Mouse (Mus musculus) T-cell, adult 2 months (primary cell): ENCODE data around the gene St6galnac3.

Experiments used
- DNase-seq: peaks from one replicate; pipeline ENCODE4 v3.0.0; 2022; ENCODE audit warnings: low spot score

St6galnac3 gene

DNA sequence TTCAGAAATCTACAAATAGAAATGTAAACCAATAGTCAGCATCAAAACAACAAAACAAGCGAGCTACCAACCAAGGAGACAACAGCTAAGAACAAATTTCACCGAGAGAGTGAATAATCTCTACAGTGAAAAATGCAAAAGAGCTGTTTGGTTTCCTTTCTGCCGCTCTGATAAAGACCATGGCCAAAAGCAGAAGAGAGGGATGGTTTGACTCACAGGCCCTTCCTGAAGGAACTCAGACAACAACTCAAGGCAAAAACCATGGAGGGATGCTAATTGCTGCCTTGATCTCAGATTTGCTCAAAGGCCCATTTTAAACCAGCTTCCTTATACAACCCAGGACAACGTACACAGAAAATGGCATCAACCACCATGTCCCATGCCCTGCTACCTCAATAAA is 437.4 kb downstream of the St6galnac3 start:
- no peak for DNase-seq

- no peak for DNase-seq
These were observed 437.9 kb downstream of the St6galnac3 start for GRCm38 (mm10) chr3:153287081-153287480.

GRCm38 (mm10) chr3:153282123-153282765 is 442.7 kb downstream of the St6galnac3 start:
- DNase-seq = no peak

DNA sequence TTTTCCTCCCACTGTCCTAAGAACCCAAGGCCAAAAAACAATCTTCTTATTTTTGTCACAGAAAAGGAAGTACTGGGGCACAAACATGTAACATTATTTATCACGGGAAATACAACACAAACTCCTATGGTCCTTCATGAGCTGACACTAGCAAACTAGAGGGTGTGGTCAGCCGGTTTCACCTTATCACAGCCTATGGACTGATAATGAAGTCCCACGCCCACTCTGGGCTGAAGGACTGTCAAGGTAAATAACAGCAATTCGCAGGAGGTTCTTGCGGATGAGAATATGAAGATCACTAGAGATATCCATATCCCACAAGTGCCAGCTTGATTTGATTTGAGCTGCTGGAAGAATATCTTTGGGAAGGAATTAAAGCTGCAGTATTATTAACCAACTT is 446.7 kb downstream of the St6galnac3 start:
- DNase-seq = no peak

GRCm38 (mm10) chr3:153277389-153277999 is 447.5 kb downstream of the St6galnac3 start:
- no peak for DNase-seq

DNA sequence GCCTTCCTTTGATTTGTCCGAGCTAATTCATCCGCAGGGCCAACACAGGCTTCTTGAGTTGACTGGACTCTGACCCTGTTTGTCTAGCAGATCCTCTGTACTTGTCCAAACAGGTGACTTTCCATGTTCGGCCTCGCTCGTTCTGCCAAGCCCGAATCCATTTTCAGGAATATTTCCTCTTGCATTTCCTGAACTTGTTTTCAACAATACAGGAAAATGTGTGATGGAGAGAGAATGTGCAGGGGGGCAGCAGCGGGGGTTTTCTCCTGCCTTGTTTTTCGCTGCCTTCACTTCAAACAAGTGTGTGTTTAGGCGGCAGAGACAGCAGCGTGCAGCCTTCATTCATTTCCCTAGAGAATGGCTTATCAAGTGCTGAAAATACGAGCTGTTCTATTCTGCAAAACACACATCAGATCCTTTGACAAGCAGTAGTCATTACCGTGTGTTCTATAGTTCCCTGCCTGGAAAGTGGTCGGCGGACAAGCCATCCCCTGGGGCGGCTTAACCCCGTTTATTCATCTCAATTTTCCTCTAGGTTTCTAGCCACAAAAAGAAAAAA is 448.1 kb downstream of the St6galnac3 start:
- DNase-seq = no peak

- DNase-seq = peak; percentile 25
These were observed 448.7 kb downstream of the St6galnac3 start for GRCm38 (mm10) chr3:153276101-153276829.

DNA sequence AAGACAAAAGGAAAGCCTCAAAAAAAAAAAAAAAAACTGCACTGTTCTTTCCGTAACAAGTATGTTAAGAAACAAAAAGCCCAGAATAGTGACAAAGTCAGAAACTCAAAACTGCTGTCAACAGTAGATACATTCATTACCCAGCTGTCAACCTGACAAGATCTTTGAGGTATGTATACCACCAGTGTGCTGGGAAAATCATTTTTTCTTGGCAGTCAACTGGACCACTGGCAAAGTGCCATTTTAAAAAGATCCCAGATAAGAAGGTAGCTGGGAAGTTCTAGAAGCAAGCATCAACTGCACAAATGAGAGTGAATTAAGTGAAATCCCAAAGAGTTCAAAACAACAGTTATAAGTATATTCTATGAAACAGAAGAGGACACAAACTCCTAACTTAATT is 452.7 kb downstream of the St6galnac3 start:
- no peak for DNase-seq

- no peak for DNase-seq
These were observed 457.6 kb downstream of the St6galnac3 start for GRCm38 (mm10) chr3:153267397-153267796.

DNA sequence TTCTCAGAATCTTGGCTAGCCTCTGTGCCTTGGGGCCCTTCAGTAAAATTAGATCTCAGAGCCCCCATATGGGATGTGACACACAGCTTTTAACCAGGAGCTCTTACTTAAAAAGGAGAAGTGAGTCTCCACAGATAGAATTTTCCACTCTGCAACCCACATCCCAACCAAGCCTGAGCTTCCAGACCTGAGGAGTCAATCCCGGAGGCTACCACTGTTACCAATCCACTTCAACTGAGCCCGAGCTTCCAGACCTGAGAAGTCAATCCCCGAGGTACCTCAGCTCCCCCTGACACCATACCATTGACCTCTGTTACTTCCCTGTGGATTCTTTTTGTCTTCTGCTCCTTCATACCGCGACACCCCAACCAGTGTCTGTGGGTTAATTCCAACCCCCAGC is 463.0 kb downstream of the St6galnac3 start:
- no peak for DNase-seq

- DNase-seq = peak; percentile 35
These were observed 464.6 kb downstream of the St6galnac3 start for GRCm38 (mm10) chr3:153260225-153260933.

- no peak for DNase-seq
These were observed 469.1 kb downstream of the St6galnac3 start for GRCm38 (mm10) chr3:153255910-153256309.

GRCm38 (mm10) chr3:153251653-153252052 is 473.3 kb downstream of the St6galnac3 start:
- DNase-seq = no peak

DNA sequence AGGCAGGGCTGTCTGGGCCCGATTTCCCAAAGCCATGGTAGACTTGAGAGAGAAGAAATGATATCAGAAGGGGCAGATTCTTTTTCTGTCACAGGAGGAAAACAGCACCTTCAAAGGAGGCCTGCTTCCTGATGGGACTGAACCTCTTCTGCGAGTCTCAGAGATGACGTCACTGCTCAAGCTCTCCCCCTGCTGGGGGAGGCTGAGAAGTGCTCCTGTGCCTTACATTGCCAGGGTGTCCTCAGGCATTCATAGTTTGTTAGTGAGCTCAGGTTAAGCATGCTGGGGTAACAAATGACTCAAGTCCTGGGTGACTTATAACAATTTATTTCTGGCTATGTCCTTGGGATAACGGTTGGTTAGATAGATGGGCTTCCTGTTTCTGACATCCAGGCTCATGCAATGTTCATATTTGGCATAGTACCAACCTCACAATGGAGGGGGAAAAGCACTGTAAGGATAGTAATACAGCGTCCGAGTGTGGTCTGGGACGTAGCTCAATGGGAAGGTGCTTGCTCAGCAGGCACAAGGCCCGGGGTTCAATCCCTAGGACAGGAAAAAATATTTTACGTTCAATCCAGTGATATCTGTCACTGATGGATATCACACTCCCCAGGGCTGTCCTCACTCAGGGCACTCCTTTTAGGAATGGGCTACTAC is 474.2 kb downstream of the St6galnac3 start:
- peak; percentile 89 for DNase-seq

GRCm38 (mm10) chr3:153248866-153249265 is 476.1 kb downstream of the St6galnac3 start:
- no peak for DNase-seq

DNA sequence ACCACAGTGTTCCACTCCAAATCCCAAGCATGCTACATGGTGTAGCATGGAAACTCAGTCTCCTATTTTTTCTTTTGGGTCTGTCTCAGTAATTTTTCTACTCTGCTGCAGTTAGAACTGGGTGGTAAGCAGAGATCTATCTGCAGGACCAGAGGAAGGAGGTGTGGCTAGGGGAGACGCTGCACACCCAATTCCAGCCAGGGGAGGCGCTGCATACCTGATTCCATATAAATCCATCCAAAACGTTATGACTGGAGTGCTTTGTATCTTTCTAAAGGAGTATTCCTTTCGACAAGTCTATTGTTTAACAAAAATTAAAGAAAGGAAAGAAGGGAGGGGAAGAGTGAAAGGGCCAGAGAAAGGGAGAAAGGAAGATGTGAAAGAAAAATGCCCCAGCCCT is 476.9 kb downstream of the St6galnac3 start:
- no peak for DNase-seq

- DNase-seq = no peak
These were observed 482.4 kb downstream of the St6galnac3 start for GRCm38 (mm10) chr3:153242524-153242923.

- DNase-seq = peak; percentile 22
These were observed 483.8 kb downstream of the St6galnac3 start for GRCm38 (mm10) chr3:153241134-153241533.

DNA sequence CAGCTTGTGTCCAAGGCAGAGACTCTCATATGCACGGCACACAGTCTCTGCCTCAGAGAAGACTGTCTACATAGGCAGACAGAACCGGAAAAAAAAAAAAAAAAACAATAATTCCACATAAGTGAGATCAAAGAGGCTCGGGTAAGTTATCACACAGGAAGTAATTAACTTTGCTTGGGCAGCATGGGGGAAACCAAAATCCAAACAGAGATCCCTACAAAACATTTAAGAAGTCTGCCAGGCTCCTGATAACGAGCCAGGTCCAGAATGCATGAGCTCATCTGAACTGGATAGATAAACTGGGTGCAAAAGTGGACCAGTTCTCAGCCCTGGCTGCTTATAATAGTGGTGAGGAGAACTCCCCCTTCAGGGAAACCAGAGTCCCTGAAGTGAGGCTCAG is 484.6 kb downstream of the St6galnac3 start:
- DNase-seq = no peak

GRCm38 (mm10) chr3:153238381-153238780 is 486.6 kb downstream of the St6galnac3 start:
- DNase-seq = no peak

DNA sequence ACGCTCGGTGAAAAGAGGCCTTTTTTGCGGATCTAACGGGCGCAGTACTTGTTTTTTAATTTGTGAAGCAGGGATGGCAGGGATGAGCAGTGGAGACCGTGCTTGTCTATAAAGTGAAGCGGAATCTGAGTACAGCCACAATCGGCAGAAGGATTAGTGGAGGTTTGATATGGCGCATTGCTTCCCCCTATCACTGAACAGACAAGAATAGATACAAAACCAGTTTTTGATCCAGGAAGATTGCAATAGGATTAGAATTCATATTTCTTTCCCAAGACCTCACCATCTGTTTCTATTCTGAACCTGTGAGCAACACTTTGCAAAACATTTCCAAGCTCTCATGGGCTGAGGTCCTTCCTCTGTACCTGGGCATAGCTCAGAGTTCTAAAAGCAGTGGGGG is 488.7 kb downstream of the St6galnac3 start:
- DNase-seq = no peak
